Mouse (Mus musculus): ENCODE results near the gene Ptpn20. TPM values are rescaled to one million over a fixed set of nuclear protein-coding genes. Genes with fewer than 3 reads are reported as not detected.
A peak's percentile ranks its signal among the peaks of the same experiment; 100 is the strongest.

The Ptpn20 gene
- total RNA-seq, 2 experiments from 2014 or later, result 0.59 to 0.96 TPM

- Histone ChIP-seq H3K27ac (no peak overlapping the region), H3K4me3 (no peak overlapping the region)
- no peak for DNase-seq (ENCODE audit: low spot score in 2 of 2)
- TF ChIP-seq CTCF (conservative IDR thresholded peaks at IDR 0.05), result no peak
Observed at GRCm38 (mm10) chr14:33683701-33684100, 94.7 kb downstream of the Ptpn20 start.

GRCm38 (mm10) chr14:33687444-33688028, 98.5 kb downstream of the Ptpn20 start:
- H3K27ac ChIP-seq, result no peak overlapping the region
- H3K4me3 ChIP-seq, result no peak overlapping the region
- no peak for TF ChIP-seq CTCF (conservative IDR thresholded peaks at IDR 0.05)
- no peak for DNase-seq (ENCODE audit: low spot score in 2 of 2)

GRCm38 (mm10) chr14:33689044-33689443, 100.0 kb downstream of the Ptpn20 start:
- Histone ChIP-seq H3K27ac (no peak overlapping the region), H3K4me3 (no peak overlapping the region)
- DNase-seq (ENCODE audit: low spot score in 2 of 2), result peak; percentile 21 to 44

More at GRCm38 (mm10) chr14:33689044-33689443, 100.0 kb downstream of the Ptpn20 start:
- TF ChIP-seq CTCF (conservative IDR thresholded peaks at IDR 0.05), result 0 out of 2 replicates have a peak, but pooled peaks have one; percentile 5

Other genes starting within 250 kb of the Ptpn20 start
- gene Mapk8, start 142.0 kb upstream of the Ptpn20 start, total RNA-seq (2021), result 10 to 100 TPM; 76.9 to 80.6 TPM
- gene Frmpd2, start 117.5 kb upstream of the Ptpn20 start, total RNA-seq (2021), result under 1 TPM; 0.29 to 0.74 TPM

All from layer of hippocampus, adult 2 months (tissue).